Mouse (Mus musculus): ENCODE data around the gene Ranbp3.

DNA sequence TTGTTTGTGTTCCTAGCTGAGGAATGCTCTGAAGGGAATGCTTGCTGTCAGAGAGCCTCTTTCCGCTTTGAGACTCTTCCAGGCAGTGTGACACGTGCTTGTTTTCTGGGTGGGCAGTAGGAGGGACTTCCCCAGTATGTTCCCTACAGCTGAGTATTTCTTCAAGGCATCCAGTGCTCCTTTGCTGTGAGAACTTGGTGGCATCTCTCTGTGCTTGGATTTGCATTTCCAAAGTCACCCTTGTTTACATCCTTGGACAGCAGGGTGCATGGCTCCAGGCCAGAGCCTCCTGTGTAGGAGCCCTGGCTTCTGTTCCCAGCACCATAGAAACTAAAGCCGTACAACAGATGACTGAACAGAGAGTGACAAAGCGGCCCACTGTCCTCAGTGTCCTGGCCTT is 35.6 kb downstream of the Ranbp3 start:
- TF ChIP-seq CTCF (conservative IDR thresholded peaks at IDR 0.05; ENCODE audit: low read length) (no peak), NANOG (IDR thresholded peaks at IDR 0.05; ENCODE audit: borderline replicate concordance, low read length) (no peak)
